Mouse (Mus musculus): ENCODE measurements around the gene Vkorc1. TPM values are rescaled to one million over a fixed set of nuclear protein-coding genes. Genes with fewer than 3 reads are reported as not detected.
A peak's percentile ranks its signal among the peaks of the same experiment; 100 is the strongest.
"Not testable (repeated sequence)": the region's sequence is repeated elsewhere in the genome, so short reads cannot be mapped to it uniquely, and the experiment has no call there.

The Vkorc1 gene
- polyA plus RNA-seq, 1 experiment from 2014 or later: 165 TPM

DNA sequence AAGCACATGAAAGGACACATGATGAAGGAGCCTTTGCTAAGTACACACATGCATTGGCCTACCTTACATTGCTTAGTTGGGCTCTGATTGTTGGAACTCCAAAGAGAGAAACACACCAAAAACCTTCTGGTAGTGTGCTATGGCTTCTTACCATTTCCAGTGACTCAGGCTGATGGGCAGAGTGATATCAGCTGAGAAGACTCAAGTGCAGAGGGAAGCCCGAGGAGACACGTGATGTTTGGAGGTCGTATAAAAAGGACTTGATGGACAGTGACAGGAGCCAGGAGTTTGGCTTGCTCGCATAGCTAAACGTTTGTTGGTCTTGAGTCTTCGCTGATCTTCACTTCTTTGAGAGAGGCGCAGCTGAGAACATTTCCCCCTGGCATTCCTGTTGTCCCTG is 2.1 kb upstream of the Vkorc1 start:
- ATAC-seq (replicated peaks; ENCODE audit: low FRiP score, low read depth): no peak
- no peak for DNase-seq (ENCODE audit: low spot score)
- no peaks in the 10 kb centered on the region for H3K9me3 ChIP-seq (replicated peaks; ENCODE audit: low read length)
- H3K4me2 ChIP-seq (ENCODE audit: low read length): no peak overlapping the region
- H3K4me3 ChIP-seq (replicated peaks; ENCODE audit: low read depth, low read length): no peak overlapping the region
- no peak for TF ChIP-seq CTCF (IDR thresholded peaks at IDR 0.05; ENCODE audit: low read depth)
- no peak overlapping the region for H3K9ac ChIP-seq (ENCODE audit: low read depth, low read length)
- no peaks in the 10 kb centered on the region for H3K27me3 ChIP-seq (ENCODE audit: insufficient read depth, low read length)
- 89% methylated on average over 7 of the region's 7 CpGs for WGBS
- peaks cover 7% of the 10 kb centered on the region for H3K36me3 ChIP-seq (ENCODE audit: insufficient read depth, low read length)
- peaks cover 11% of the 10 kb centered on the region; the same call in 1 of the 2 replicates for H3K4me1 ChIP-seq (replicated peaks; ENCODE audit: insufficient read depth, low read length)
- H3K27ac ChIP-seq: no peak overlapping the region

DNA sequence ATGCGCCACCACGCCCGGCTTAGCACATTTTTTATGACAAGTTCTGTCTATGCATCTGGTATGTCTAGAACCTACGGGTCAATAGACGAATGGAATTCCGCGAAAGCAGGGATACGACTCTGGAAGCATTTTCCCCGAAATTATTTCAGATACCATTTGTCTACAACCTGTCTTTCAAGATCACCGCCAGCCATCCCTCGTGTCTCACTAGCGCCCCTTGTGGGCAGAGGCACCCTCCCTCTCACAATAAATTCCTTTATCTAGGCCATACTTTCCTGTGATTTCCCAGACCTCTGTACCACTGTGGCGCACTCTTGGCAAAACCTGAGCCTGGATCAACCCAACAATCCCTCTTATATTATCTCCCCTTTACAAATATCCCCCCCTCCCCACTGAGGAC is 967 bp upstream of the Vkorc1 start:
- DNase-seq (ENCODE audit: low spot score) (peak; percentile 52), ATAC-seq (replicated peaks; ENCODE audit: low FRiP score, low read depth) (no peak)
- Histone ChIP-seq H3K9ac (ENCODE audit: low read depth, low read length) (no peak overlapping the region), H3K27me3 (ENCODE audit: insufficient read depth, low read length) (no peaks in the 10 kb centered on the region), H3K4me1 (replicated peaks; ENCODE audit: insufficient read depth, low read length) (peaks cover 11% of the 10 kb centered on the region; the same call in 1 of the 2 replicates), H3K4me2 (ENCODE audit: low read length) (no peak overlapping the region), H3K36me3 (ENCODE audit: insufficient read depth, low read length) (peaks cover 8% of the 10 kb centered on the region), H3K9me3 (replicated peaks; ENCODE audit: low read length) (no peaks in the 10 kb centered on the region), H3K27ac (no peak overlapping the region), H3K4me3 (replicated peaks; ENCODE audit: low read depth, low read length) (no peak overlapping the region)
- peak; percentile 73 for TF ChIP-seq CTCF (IDR thresholded peaks at IDR 0.05; ENCODE audit: low read depth)
- WGBS: 67% methylated on average over 13 of the region's 13 CpGs

- not testable (repeated sequence) for H3K9me3 ChIP-seq (replicated peaks; ENCODE audit: low read length); H3K27ac ChIP-seq; H3K27me3 ChIP-seq (ENCODE audit: insufficient read depth, low read length); DNase-seq (ENCODE audit: low spot score); H3K9ac ChIP-seq (ENCODE audit: low read depth, low read length); H3K36me3 ChIP-seq (ENCODE audit: insufficient read depth, low read length)
- Histone ChIP-seq H3K4me2 (ENCODE audit: low read length) (peak overlapping the region; percentile 88; the same call in 1 of the 2 replicates), H3K4me3 (replicated peaks; ENCODE audit: low read depth, low read length) (0 out of 2 replicates have a peak overlapping the region, but pooled peaks have one; percentile 65), H3K4me1 (replicated peaks; ENCODE audit: insufficient read depth, low read length) (peaks cover 11% of the 10 kb centered on the region; the same call in 1 of the 2 replicates)
- WGBS: 75% methylated on average over 7 of the region's 7 CpGs
- peak; percentile 2; the same call in 1 of the 2 replicates for ATAC-seq (replicated peaks; ENCODE audit: low FRiP score, low read depth)
Observed at GRCm38 (mm10) chr7:127895891-127896290, 474 bp upstream of the Vkorc1 start.

DNA sequence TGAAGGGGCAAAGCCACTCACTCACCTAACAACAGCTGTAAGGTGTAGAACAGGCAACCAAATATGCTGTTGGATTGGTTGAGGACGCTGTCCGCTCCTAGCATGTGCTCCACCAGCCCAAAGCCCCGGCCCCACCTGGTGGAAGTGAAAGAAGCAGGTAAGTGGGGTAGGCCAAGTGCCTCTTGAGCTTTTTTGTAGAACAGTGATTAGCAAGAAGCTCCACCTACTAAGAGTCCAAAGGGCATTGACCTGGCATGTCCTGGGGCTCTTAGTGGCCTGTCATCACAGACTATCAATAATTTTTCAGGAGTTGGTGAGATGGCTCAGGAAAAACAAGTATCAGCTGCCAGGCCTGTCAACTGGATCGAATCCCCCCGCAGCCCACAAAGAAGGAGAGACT is 937 bp downstream of the Vkorc1 start:
- Histone ChIP-seq H3K36me3 (ENCODE audit: insufficient read depth, low read length) (peaks cover 11% of the 10 kb centered on the region), H3K9ac (ENCODE audit: low read depth, low read length) (0 out of 2 replicates have a peak overlapping the region, but pooled peaks have one; percentile 65), H3K4me2 (ENCODE audit: low read length) (peak overlapping the region; percentile 88), H3K4me1 (replicated peaks; ENCODE audit: insufficient read depth, low read length) (peaks cover 11% of the 10 kb centered on the region; the same call in 1 of the 2 replicates), H3K4me3 (replicated peaks; ENCODE audit: low read depth, low read length) (peak overlapping the region; percentile 65; the same call in 1 of the 2 replicates), H3K9me3 (replicated peaks; ENCODE audit: low read length) (no peaks in the 10 kb centered on the region), H3K27me3 (ENCODE audit: insufficient read depth, low read length) (no peaks in the 10 kb centered on the region), H3K27ac (no peak overlapping the region)
- ATAC-seq (replicated peaks; ENCODE audit: low FRiP score, low read depth) (no peak), DNase-seq (ENCODE audit: low spot score) (no peak)
- 55% methylated on average over 5 of the region's 5 CpGs for WGBS
- no peak for TF ChIP-seq CTCF (IDR thresholded peaks at IDR 0.05; ENCODE audit: low read depth)

DNA sequence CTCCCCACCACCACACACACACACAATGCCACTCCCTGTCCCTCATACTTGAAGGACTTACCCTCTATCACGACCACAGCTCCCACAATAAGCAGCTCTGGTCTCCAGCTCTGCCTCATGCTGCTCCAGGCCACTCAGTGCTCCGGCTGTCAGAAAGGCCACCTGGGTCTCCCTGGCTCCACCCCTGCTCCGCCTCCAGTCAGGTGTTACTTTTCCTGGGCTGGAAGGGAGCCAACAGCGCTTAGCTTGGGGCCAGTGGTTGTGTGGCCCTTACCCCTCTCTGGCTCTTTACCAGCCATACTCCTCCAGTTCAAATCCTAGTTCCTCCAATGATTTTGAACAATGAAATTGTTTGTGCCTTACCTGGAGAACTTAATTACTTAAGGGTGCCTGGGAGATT is 4.6 kb downstream of the Vkorc1 start, which contains the start of gene Prss53:
TSS of gene Prss53 (minus strand) at position 173 of the 400 bp plus-strand sequence.
- no peak for ATAC-seq (replicated peaks; ENCODE audit: low FRiP score, low read depth)
- 31% methylated on average over 4 of the region's 4 CpGs for WGBS
- TF ChIP-seq CTCF (IDR thresholded peaks at IDR 0.05; ENCODE audit: low read depth): no peak

DNA sequence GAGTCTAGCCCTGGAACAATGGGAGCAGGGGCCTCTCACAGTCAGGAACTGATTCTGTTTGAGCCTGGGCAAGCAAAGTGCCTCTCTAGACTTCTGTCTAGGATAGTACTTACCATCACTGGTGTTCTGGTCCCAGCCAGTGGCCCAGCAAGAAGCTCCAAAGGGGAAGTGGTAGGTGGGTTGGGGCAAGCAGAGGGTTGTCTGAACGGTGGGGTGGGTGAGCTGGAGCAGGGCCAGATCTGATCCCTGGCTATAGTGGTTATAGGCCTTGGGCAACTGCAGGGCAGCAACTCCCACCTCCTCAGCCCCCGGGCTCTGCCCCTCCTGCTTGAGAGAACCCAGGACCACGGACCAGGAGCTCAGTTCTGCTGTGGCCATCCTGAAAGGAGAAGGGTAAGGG is 6.6 kb downstream of the Vkorc1 start:
- no peak for ATAC-seq (replicated peaks; ENCODE audit: low FRiP score, low read depth)
- no peak overlapping the region for H3K9ac ChIP-seq (ENCODE audit: low read depth, low read length)
- no peak overlapping the region for H3K4me3 ChIP-seq (replicated peaks; ENCODE audit: low read depth, low read length)
- 44% methylated on average over 3 of the region's 3 CpGs for WGBS
- H3K4me2 ChIP-seq (ENCODE audit: low read length): no peak overlapping the region
- no peaks in the 10 kb centered on the region for H3K9me3 ChIP-seq (replicated peaks; ENCODE audit: low read length)
- H3K36me3 ChIP-seq (ENCODE audit: insufficient read depth, low read length): peaks cover 42% of the 10 kb centered on the region
- TF ChIP-seq CTCF (IDR thresholded peaks at IDR 0.05; ENCODE audit: low read depth): no peak
- no peak for DNase-seq (ENCODE audit: low spot score)
- H3K27ac ChIP-seq: no peak overlapping the region
- no peaks in the 10 kb centered on the region for H3K27me3 ChIP-seq (ENCODE audit: insufficient read depth, low read length)
- no peaks in the 10 kb centered on the region for H3K4me1 ChIP-seq (replicated peaks; ENCODE audit: insufficient read depth, low read length)

More for the DNA sequence above, 4.6 kb downstream of the Vkorc1 start, which contains the start of gene Prss53:
- Histone ChIP-seq H3K27ac (0 out of 2 replicates have a peak within 1 kb of the TSS, but pooled peaks have one; percentile 19), H3K4me3 (replicated peaks; ENCODE audit: low read depth, low read length) (no peak within 1 kb of the TSS), H3K9me3 (replicated peaks; ENCODE audit: low read length) (no peaks in the 10 kb centered on the region), H3K9ac (ENCODE audit: low read depth, low read length) (no peak within 1 kb of the TSS), H3K27me3 (ENCODE audit: insufficient read depth, low read length) (no peaks in the 10 kb centered on the region), H3K36me3 (ENCODE audit: insufficient read depth, low read length) (peaks cover 26% of the 10 kb centered on the region), H3K4me1 (replicated peaks; ENCODE audit: insufficient read depth, low read length) (peaks cover 11% of the 10 kb centered on the region; the same call in 1 of the 2 replicates), H3K4me2 (ENCODE audit: low read length) (no peak within 1 kb of the TSS)
- peak; percentile 39 for DNase-seq (ENCODE audit: low spot score)

GRCm38 (mm10) chr7:127887781-127888180 is 7.6 kb downstream of the Vkorc1 start:
- no peaks in the 10 kb centered on the region for H3K9me3 ChIP-seq (replicated peaks; ENCODE audit: low read length)
- WGBS: 82% methylated on average over 3 of the region's 3 CpGs
- TF ChIP-seq CTCF (IDR thresholded peaks at IDR 0.05; ENCODE audit: low read depth): no peak
- no peaks in the 10 kb centered on the region for H3K27me3 ChIP-seq (ENCODE audit: insufficient read depth, low read length)
- no peak overlapping the region for H3K4me3 ChIP-seq (replicated peaks; ENCODE audit: low read depth, low read length)
- H3K9ac ChIP-seq (ENCODE audit: low read depth, low read length): no peak overlapping the region
- peaks cover 48% of the 10 kb centered on the region for H3K36me3 ChIP-seq (ENCODE audit: insufficient read depth, low read length)
- no peaks in the 10 kb centered on the region for H3K4me1 ChIP-seq (replicated peaks; ENCODE audit: insufficient read depth, low read length)
- ATAC-seq (replicated peaks; ENCODE audit: low FRiP score, low read depth) (no peak), DNase-seq (ENCODE audit: low spot score) (no peak)
- no peak overlapping the region for H3K27ac ChIP-seq
- no peak overlapping the region for H3K4me2 ChIP-seq (ENCODE audit: low read length)

Measured in kidney, postnatal 0 days (tissue).